In genomic region chr10:71170771-71171170, GRCm38 (mm10) we compare ENCODE assay signal across 16 mouse cellular contexts. TPM values are rescaled to one million over a fixed set of nuclear protein-coding genes. Genes with fewer than 3 reads are reported as not detected.
"Had no signal": no experiment of that assay in that cellular context is flagged by ENCODE, and none has a peak within 500 bp of the region (broad histone marks: within the 10 kb centered on the region; RNA-seq: fewer than 3 reads in every experiment).

No protein-coding gene starts in this region.

- H3K36me3 ChIP-seq: neural tube, embryonic 15.5 days had no signal

- DNase-seq: retina, postnatal 1 day; right cerebral cortex, adult 18-20 months; right cerebral cortex, postnatal 14 days; right cerebral cortex, postnatal 25 days; right cerebral cortex, postnatal 4 days; spleen, adult 18-20 months; thymus, adult 18-20 months; thymus, adult 2 months; thymus, postnatal 14 days; thymus, postnatal 25 days; thymus, postnatal 36 days; thymus, postnatal 4 days had no signal

- H3K4me3 ChIP-seq: neural tube, embryonic 15.5 days; stomach, embryonic 15.5 days had no signal

- H3K27ac ChIP-seq: neural tube, embryonic 15.5 days; stomach, embryonic 15.5 days; stomach, postnatal 0 days had no signal

- H3K27me3 ChIP-seq: neural tube, embryonic 15.5 days; stomach, embryonic 15.5 days had no signal

- H3K4me2 ChIP-seq: neural tube, embryonic 15.5 days; stomach, embryonic 15.5 days had no signal

- H3K9ac ChIP-seq: neural tube, embryonic 15.5 days; stomach, embryonic 15.5 days had no signal

- H3K9me3 ChIP-seq: neural tube, embryonic 15.5 days had no signal

- H3K4me1 ChIP-seq: neural tube, embryonic 15.5 days; stomach, embryonic 15.5 days had no signal

RNA-seq across cellular contexts. Expression of gene Bicc1, which starts 11.3 kb away (rescaled TPM):
- total RNA-seq: neutrophil, adult 5-6 weeks had no signal
